Mouse (Mus musculus): ENCODE results near the gene Gm11757. TPM values are rescaled to one million over a fixed set of nuclear protein-coding genes. Genes with fewer than 3 reads are reported as not detected.

Gene Gm11757
- not detected in 2 replicates for polyA plus RNA-seq (2021; fragmentation: Nextera tagmentation)
- long read RNA-seq, experiment 1 = 0 reads
- long read RNA-seq, experiment 2 = 0 reads

DNA sequence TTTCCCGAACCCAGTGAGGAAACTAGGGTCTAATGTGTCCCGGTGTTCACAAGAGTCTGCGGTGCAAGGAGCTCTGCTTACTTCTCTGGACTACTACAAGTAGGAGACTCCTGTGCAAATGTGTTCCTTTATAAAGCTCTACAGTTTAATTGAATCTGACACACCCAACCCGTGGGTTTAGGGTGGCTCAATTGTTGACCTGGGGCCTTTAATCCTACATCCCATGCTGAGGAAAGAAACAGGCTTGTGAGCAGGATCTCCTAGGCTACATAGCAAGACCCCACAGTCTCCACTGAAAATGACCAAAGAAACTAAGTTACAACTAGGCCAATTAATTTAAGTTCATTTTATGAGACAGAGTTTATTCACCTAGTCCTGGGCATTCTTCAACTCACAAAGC, at the start of gene Gm11757:
Gm11757 (minus strand) TSS at position 101 of the 400 bp plus-strand sequence.

GRCm38 (mm10) chr4:73920660-73921059, 29.7 kb upstream of the Gm11757 start, which contains the start of gene Gm11756:
TSS of gene Gm11756 (minus strand) at chr4:73920760.

DNA sequence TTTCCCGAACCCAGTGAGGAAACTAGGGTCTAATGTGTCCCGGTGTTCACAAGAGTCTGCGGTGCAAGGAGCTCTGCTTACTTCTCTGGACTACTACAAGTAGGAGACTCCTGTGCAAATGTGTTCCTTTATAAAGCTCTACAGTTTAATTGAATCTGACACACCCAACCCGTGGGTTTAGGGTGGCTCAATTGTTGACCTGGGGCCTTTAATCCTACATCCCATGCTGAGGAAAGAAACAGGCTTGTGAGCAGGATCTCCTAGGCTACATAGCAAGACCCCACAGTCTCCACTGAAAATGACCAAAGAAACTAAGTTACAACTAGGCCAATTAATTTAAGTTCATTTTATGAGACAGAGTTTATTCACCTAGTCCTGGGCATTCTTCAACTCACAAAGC, 14.9 kb upstream of the Gm11757 start, which contains the start of gene Gm13871:
Gm13871 (minus strand) TSS at position 101 of the 400 bp plus-strand sequence.

GRCm38 (mm10) chr4:73876166-73876565, 14.7 kb downstream of the Gm11757 start, which contains the start of gene Gm11758:
TSS of gene Gm11758 (minus strand) at chr4:73876266.

Other genes with a start within 250 kb of the Gm11757 start
- gene Gm11239, start 222.8 kb downstream of the Gm11757 start, polyA plus RNA-seq (2021; fragmentation: Nextera tagmentation) = not detected in 2 replicates
- gene Gm428, start 207.6 kb downstream of the Gm11757 start, polyA plus RNA-seq (2021; fragmentation: Nextera tagmentation) = not detected in 2 replicates
- not detected in 2 replicates for gene Rasef, start 100.1 kb downstream of the Gm11757 start, polyA plus RNA-seq (2021; fragmentation: Nextera tagmentation)
- gene Gm11758, start 14.8 kb downstream of the Gm11757 start, polyA plus RNA-seq (2021; fragmentation: Nextera tagmentation) = not detected in 2 replicates
- not detected in 2 replicates for gene Gm13871, start 14.8 kb upstream of the Gm11757 start, polyA plus RNA-seq (2021; fragmentation: Nextera tagmentation)
- gene Gm11756, start 29.6 kb upstream of the Gm11757 start, polyA plus RNA-seq (2021; fragmentation: Nextera tagmentation) = not detected in 2 replicates
- gene 2310002L09Rik, start 59.7 kb upstream of the Gm11757 start, polyA plus RNA-seq (2021; fragmentation: Nextera tagmentation) = not detected in 2 replicates
- 2.9 and 3.7 TPM in 2 replicates for gene Frmd3, start 122.3 kb upstream of the Gm11757 start, polyA plus RNA-seq (2021; fragmentation: Nextera tagmentation)

Measured in left cerebral cortex, adult 6 months (tissue).